Mouse (Mus musculus) kidney, postnatal 10 days (tissue): ENCODE results near the gene Olfr435.
"Not testable (repeated sequence)": the region's sequence is repeated elsewhere in the genome, so short reads cannot be mapped to it uniquely, and the experiment has no call there.

ENCODE experiments used
- DNase-seq: peaks from one replicate; pipeline ENCODE4 v3.0.0; 2021; ENCODE audit warnings: mixed read lengths

Gene Olfr435

DNA sequence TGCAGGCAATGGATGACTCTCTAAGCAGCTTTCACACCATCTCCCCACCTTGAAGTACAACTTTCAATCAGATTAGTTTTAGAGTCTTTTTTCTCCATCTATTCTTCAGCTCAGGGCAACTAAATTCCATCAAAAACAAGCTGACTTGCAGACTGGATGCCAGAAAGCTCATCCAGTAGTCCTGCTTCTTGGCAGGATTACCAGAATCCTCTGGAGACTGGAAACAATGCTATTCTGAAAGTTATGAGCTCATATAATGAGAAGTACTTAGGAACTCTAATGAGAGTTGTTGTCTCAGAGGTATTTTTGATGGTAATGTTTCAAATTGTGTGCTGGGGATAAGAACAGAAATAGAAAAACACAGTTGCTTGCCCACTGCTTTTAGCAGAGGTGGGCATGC is at the start of gene Olfr435:
TSS of gene Olfr435 (plus strand) at position 366 of the 400 bp plus-strand sequence.
- DNase-seq = no peak

- no peak for DNase-seq
Measured at GRCm38 (mm10) chr6:43159502-43159901, 37.4 kb upstream of the Olfr435 start.

- DNase-seq = no peak
Measured at GRCm38 (mm10) chr6:43162982-43163381, 34.0 kb upstream of the Olfr435 start, which contains the start of gene Olfr437. TSS of gene Olfr437 (plus strand) at chr6:43163282.

DNA sequence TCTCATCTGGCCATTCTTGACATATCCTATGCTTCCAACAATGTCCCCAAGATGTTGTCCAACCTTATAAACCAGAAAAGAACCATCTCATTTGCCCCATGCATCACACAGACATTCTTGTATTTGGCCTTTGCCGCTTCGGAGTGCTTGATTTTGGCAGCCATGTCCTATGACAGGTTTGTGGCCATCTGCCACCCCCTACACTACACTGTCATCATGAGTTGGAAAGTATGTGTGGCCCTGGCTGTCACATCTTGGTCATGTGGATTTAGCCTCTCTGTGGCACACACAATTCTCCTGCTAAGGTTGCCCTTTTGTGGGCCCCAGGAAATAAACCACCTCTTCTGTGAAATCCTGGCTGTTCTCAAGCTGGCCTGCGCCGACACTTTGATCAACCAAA is 29.7 kb upstream of the Olfr435 start:
- no peak for DNase-seq

DNA sequence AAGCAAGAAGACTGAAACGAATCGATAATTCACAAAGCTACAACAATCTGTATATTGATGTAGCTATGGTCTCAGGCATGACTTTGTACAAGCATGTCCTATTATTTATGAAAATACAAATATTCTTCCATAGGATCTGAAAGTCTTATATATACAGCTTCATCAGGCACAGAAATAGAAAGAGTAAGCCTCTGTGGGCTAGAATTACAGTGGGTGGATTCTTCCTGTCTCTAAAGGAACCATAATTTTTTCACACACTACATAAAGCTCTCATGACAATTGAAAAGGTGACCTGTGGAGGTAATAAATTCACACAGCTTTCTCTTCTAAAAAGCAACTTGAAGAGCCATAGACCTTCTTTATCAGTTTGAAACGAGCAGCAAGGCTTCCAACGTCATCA is 25.1 kb upstream of the Olfr435 start, which contains the start of gene Olfr13:
TSS of gene Olfr13 (plus strand) at position 301 of the 400 bp plus-strand sequence.
- DNase-seq = no peak

DNA sequence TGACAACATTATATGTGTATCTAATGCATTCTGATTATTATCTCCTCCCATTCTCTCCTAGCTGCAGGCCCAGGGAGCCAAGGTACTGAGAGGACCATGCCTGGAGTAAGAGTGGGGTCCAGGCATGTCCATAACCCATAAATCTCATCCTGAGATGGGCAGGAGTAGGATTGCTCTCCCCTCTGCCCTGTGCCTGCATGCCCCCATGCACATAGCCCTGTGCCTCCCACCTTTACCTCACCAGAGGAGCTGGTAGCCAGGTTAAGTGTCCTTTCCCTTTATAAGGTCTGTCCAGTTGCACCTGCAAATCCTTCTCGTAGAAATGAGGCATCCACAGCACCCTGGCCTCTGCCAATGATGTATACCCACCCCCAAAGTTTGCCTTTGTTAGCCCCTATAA is 18.8 kb upstream of the Olfr435 start:
- DNase-seq = no peak

DNA sequence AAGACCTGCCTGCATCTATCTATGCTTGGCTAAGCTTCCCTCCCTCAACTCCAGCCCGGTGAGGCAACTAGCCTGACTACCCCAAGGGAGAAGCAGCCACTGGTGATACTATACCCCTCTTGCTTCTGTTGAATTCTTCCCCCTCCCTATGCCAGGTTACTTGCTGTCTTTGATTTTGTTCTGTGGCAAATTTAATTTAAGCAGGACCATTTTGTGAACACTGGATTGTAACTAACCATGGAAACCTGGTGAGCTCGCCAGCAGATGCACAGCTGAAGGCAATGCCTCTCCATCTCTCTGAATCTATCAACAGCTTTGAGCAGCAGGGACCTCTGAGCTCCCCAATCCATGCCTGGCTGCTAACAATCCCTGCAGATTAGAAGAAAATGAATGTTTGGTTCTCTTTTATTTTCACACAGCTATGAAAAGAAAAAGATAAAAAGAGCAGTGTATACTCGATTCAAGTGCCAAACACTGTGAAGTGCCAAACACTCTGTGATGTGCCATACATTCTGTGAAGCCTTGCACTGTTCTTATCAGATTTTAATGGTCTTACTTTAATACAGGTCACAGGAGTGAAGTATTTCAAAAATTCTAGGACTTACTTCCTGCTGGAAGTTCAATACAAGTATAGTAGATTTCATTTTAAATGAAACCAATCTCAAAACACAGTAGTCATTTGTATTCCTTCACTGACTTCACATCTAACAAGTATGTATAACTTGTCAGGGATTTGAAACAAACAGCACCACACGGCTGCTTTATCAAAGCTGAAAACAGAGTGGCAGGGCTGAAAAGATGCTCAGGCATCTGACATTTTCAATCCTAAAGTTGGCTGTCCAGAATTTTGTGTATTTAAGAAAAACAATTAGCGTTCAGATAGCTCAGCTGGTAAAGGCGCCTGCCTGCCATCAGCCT is 18.1 kb upstream of the Olfr435 start:
- DNase-seq = no peak

GRCm38 (mm10) chr6:43190986-43191385 is 6.0 kb upstream of the Olfr435 start:
- no peak for DNase-seq

DNA sequence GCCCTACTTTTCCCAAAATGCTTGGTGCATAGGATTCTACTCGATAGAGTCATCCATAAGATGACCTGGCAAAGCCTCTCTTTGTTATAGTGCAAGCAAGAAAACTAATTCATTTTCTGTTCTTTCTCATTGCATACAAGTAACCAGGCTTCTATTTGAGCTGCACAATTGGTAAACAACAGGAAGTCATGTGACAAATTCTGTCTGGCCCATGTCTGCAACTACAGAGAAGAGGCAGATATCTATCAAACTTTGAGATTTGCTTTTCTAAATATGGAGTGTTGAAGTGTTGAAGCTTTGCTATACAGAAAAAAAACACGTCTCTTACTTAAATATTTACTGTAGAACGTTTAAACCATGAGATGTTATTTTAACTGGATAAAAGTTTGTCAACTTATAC is 1.1 kb downstream of the Olfr435 start:
- no peak for DNase-seq

DNA sequence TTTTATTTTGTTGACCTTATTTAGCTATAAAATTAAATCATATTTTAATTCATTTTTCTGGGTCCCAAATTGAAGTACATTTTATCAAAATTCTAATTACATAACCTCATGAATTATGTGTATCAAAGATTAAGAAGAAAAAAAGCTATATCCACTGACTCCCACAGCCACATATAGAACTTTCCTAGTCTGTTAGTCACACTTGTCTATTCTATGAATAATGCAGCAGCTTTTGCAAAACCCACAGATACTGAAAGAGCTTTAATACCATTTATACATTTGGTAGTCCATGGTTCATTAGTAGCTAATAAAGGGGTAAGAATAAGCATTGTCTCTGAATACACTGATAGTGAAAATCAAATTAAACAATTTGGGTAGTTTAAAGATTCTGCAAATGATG is 5.8 kb downstream of the Olfr435 start:
- no peak for DNase-seq

- no peak for DNase-seq
Measured at GRCm38 (mm10) chr6:43205355-43205754, 8.4 kb downstream of the Olfr435 start.

DNA sequence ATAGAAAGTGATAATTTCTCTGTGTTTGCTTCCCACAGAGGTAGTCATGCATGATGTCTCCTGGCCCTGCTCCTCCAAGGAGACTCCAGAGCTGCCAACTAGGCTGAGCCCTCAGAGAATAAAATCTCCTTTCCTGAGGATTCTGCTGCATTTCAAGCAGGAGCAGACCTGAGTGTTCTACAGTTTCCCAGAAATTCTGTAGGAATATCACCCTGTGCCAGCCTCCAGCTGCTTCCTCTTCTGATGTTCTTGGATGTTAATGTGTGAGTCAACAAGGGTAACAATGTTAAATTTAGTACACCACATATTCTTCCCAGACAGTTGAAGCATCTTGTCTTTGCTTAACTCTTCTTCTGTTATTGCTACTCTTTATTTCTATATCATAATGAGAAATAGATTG is 15.9 kb downstream of the Olfr435 start, which contains the start of gene Olfr434:
TSS of gene Olfr434 (plus strand) at position 149 of the 400 bp plus-strand sequence.
- DNase-seq = not testable (repeated sequence)

GRCm38 (mm10) chr6:43231255-43231654 is 34.3 kb downstream of the Olfr435 start, which contains the start of gene Olfr47:
TSS of gene Olfr47 (plus strand) at chr6:43231529.
- DNase-seq = not testable (repeated sequence)

- DNase-seq = peak; percentile 38
Measured at GRCm38 (mm10) chr6:43242061-43242460, 45.1 kb downstream of the Olfr435 start.

DNA sequence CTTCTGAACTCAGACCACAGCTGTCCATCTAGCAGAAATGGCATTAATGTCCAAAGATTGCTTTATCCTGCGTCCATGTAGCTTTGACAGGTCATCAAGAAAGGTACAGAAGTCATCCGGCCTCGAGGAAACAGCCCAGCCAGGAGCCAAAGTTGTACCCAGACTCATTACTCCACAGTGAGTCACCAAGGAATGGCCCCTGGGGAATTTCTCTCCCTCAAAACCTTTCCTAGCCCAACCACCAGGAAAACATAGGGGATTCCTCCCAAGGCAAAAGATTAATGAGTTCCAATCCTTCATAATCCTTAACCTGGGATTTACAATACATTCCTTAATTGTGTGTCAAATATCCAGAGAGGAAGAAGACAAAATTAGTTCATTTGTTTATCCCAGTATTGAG is 50.5 kb downstream of the Olfr435 start:
- DNase-seq = no peak

- DNase-seq = no peak
Measured at GRCm38 (mm10) chr6:43252994-43253393, 56.0 kb downstream of the Olfr435 start.
